Mouse (Mus musculus): ENCODE measurements at regions not wholly inside any gene's neighbourhood (a gene's known extent, or its start where the extent isn't known, plus 50 kb on each side); places are given as distances from the start of the nearest gene placed in this dataset.
A peak's percentile ranks its signal among the peaks of the same experiment; 100 is the strongest.

GRCm38 (mm10) chr4:131212711-131213110, 268.5 kb downstream of the Matn1 start:
- DNase-seq (ENCODE audit: low spot score): no peak

DNA sequence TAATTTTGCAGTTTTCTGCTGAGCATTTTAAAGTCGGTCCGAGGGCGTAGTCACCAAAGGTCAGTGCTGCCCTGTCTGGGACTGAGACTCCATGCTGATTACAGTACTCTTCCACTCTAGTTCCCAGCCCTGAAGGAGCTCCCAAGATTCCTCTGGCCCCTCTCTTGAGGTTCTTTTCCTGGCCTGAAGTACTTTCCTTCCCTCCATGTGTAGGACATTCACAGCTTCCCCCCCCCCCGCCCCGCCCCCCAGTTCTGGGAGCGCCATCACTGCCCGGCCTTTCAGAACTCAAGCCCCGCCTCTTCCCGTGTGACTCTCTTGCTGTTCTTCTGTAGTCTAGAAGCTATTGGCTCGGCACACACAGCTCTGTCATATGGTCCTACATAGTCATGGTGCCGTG, 271.5 kb downstream of the Matn1 start:
- no peak for DNase-seq (ENCODE audit: low spot score)

DNA sequence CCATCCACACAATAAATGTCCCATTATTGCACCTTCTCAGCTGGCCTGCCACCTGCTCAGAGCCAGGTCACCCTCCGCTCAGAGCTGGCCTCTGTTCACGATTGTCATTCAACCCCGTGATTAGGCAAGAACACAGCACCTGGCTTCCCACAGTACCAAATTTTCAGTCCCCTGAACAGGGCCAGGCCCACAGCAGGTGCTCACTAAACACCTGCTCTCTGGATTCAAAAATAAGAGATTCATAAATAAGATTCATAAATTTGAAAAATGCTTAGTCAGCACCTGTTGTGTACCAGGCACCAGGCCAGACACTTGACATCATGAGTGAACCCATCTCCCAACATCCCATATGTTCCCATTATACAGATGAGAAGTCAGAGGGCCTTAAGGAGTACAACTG, 272.2 kb downstream of the Matn1 start:
- DNase-seq (ENCODE audit: low spot score): no peak

DNA sequence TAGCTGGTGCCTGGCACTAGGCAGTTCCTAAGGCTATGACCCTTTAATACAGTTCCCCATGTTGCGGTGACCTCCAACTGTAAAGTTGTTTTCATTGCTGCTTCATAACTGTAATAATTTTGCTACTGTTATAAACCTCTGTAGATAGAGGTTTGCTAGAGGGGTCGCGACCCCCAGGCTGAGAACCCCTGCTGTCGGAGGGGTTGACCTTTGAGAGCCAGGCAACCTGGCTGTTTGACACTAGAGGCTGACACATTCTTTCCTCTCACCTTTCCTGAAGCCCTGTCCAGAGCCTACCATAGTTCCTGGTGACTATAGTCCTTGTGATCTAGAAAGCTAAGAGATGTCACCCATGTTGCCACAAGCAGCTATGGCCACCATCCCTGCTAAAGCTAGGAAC, 272.9 kb downstream of the Matn1 start:
- DNase-seq (ENCODE audit: low spot score): no peak

DNA sequence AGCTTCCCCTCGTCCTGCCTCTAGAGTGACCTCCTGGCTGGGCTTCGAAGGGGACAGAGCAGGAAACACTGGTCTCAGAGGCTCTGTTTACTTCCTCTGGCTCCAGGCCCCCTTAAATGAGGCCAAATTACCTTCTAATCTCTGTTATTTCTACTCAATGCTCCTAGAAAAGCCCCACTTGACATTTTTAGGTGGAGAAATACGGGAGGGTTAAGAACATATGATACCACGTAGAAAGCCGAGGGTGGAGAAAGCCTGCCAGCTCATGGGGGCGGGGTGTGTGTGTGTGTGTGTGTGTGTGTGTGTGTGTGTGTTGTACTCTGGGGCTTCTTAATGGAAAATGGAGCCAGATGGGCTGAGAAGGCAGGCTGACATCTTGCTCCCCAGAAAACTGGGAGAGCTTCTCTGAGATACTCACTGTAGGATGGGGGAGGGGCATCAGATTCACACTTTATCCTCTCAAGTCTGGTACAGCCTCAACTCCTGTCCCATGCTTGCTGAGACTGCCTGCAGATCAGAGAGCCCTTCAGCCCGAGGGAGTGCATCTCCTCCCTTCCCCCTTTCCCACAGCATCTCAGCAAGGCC, 273.5 kb downstream of the Matn1 start:
- DNase-seq (ENCODE audit: low spot score): no peak

DNA sequence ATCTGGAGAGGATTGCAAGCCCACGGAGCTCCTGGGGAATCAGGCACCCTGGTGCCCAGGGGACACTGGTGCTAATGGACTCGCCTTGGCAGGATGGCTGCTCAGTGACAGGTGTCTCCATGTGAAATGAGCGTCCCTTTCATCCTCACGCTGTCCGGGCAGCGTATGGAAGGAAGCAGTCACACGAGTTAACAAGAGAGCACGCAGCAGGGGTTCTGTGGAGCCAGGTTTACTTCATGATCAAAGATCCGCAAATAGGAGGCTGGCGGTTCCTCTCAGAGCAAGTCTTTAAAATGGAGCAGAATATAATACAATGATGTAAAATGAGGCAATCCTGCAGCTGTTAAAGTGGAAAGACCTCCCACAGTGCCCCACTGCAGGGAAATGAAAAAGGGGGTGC, 276.8 kb downstream of the Matn1 start:
- no peak for DNase-seq (ENCODE audit: low spot score)

- DNase-seq (ENCODE audit: low spot score): no peak
These were observed 286.2 kb downstream of the Matn1 start for GRCm38 (mm10) chr4:131230361-131230760.

- DNase-seq (ENCODE audit: low spot score): no peak
These were observed 292.4 kb downstream of the Matn1 start for GRCm38 (mm10) chr4:131236611-131237031.

GRCm38 (mm10) chr4:131238591-131238990, 294.4 kb downstream of the Matn1 start:
- DNase-seq (ENCODE audit: low spot score): no peak

GRCm38 (mm10) chr4:131239132-131239531, 294.9 kb downstream of the Matn1 start:
- no peak for DNase-seq (ENCODE audit: low spot score)

- no peak for DNase-seq (ENCODE audit: low spot score)
These were observed 296.3 kb downstream of the Matn1 start for GRCm38 (mm10) chr4:131240457-131240856.

DNA sequence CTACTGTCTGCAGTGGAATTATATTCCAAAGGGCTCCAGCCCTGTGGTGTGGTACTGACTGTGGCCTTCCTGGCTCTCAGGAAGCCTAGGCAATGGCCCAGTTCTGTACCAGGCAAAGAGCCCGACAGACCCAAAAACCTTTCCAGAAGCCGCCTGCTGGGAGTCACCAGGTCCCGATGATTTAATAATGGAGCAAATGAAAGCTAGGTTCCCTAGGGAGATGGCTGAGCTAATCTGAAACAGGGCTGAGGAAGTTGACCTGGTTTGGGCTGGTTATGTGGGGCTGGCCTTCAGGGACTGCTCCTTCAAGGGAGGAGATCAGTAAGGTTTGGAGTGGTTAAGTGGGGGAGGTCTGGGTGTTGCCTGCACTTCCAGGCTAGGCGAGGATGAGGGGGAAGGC, 298.1 kb downstream of the Matn1 start:
- no peak for DNase-seq (ENCODE audit: low spot score)

DNA sequence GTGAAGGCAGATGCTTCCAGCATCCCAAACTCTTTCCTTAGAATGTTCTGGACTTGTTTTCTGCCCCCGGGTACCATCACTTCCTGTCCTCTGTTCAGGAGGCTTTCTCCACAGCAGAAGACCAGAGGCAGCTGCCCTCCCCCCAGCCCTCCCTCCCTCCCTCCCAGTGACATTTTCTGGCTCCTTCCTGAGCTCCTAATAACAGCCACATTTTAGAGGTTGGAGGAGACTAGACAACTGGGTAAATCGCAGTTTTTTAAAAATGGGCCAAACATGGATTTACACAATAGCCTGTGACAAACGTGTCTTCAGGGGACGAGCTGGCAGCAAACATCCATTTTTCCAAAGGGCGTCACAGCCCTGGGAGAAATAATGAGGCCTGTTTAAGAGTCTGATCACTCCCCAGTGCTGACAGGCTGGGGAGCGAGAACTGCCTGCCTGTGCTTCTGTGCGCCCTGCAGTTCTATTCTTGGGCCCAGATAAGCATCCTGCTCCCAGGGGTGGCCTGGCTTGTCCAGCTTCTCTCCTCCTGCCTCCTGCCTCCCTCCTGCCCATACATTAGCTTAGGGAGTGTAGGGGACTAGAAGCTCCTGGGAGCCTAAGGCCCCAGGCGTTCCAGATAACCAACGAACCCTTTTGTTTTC, 299.7 kb downstream of the Matn1 start:
- DNase-seq (ENCODE audit: low spot score): no peak

DNA sequence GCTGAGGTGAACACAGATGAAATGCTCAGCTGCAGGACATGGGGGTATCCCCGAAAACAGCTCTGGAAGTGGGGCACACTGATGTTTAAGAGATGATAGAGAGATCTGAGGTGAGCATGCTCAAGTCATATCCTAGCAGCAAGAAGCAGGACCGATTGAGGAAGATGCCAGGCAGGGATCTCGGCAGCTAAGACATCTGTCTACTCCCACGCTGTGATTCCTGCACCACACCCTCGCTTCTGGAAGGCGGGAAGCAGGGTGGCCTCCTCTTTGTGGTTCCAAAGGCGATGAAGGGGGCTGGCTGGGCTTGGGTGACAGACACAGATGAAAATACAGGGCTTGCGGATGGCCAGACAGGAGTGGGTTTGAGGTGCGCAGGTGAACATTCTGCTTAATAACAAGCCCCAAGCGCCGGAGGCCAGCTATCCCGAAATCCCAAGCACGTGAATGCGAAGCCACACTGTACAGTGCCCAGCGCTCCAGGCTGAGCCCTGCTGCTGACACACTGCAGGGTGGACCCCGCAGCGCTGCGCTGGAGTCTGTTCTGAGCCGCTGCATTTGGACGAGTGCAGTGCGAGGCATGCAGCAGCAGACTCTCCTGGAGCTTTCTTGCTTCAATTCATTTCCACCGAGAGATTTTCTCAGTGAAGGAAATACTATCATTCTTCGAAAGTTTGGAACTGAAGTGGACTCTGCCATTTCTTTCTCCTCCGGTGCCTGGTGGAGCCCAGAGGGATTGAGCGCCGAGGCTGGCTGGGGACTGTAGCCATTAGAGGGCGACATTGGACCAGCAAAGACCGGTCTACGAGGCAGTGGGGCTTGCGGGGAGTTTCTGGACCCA, 308.6 kb downstream of the Matn1 start:
- peak; percentile 20 for DNase-seq (ENCODE audit: low spot score)

GRCm38 (mm10) chr4:131253443-131253817, 309.2 kb downstream of the Matn1 start:
- DNase-seq (ENCODE audit: low spot score): no peak

- no peak for DNase-seq (ENCODE audit: low spot score)
These were observed 310.1 kb downstream of the Matn1 start for GRCm38 (mm10) chr4:131254243-131254642.

GRCm38 (mm10) chr4:131254691-131255090, 310.5 kb downstream of the Matn1 start:
- DNase-seq (ENCODE audit: low spot score): no peak

DNA sequence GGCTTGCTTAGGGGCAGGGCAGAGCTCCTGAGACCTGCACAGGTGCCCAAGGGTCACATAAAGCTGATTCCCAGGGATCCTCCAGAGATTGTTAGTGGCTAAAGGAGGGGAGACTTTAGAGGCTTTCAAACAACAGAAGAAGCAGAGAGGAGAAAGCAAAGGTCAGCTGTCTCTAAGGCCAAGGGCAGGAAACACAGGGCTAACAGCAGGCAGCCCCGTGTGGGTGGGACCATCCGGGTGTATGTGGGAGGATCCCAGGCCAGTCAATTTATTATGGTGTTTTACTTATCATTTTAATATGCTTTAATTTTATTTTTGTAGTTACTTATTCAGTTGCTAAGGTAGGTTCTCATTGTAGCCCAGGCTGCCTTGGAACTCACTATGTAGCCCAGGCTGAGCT, 317.1 kb downstream of the Matn1 start:
- DNase-seq (ENCODE audit: low spot score): no peak

- no peak for DNase-seq (ENCODE audit: low spot score)
These were observed 318.7 kb downstream of the Matn1 start for GRCm38 (mm10) chr4:131262909-131263308.

- no peak for DNase-seq (ENCODE audit: low spot score)
These were observed 322.6 kb downstream of the Matn1 start for GRCm38 (mm10) chr4:131266764-131267163.

DNA sequence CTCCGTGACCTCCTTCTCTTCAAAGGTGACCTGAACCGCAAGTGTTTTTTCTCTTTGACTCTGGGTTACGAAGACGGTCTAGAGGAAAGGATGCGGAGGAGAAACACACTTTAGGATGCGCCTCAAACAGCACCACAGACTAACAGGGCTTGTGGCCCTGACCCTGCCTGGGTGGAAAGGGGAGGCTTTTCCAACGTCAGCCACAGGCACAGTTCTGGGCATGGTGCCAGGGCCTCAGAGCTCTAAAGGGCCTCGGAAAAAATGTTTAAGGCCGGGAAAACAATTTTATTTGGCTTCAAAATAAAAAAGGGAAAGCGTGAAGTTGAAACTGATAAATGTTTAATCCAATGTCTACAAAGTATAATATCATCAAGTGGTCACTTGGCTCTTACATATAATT, 323.6 kb downstream of the Matn1 start:
- no peak for DNase-seq (ENCODE audit: low spot score)

GRCm38 (mm10) chr4:131270192-131270591, 326.0 kb downstream of the Matn1 start:
- no peak for DNase-seq (ENCODE audit: low spot score)

GRCm38 (mm10) chr4:131272060-131272459, 327.9 kb downstream of the Matn1 start:
- DNase-seq (ENCODE audit: low spot score): no peak
